Mouse (Mus musculus): ENCODE measurements around the gene Hes7. TPM values are rescaled to one million over a fixed set of nuclear protein-coding genes. Genes with fewer than 3 reads are reported as not detected.

The Hes7 gene
- total RNA-seq (2021), result not detected
- long read RNA-seq, experiment 1, result 0 reads
- long read RNA-seq, experiment 2, result 0 reads

- DNase-seq, result no peak
These were observed at the start of gene Hes7 for GRCm38 (mm10) chr11:69120221-69121000. Hes7 (plus strand) TSS chr11:69120404.

GRCm38 (mm10) chr11:69070590-69071222 lies 49.5 kb upstream of the Hes7 start, which contains the start of gene Tmem107:
Tmem107 (plus strand) TSS chr11:69070806.
- peak; percentile 90 for DNase-seq

- DNase-seq, result no peak
These were observed 48.9 kb upstream of the Hes7 start for GRCm38 (mm10) chr11:69071262-69071661.

- DNase-seq, result no peak
These were observed 48.0 kb upstream of the Hes7 start for GRCm38 (mm10) chr11:69072234-69072633.

- no peak for DNase-seq
These were observed 47.5 kb upstream of the Hes7 start for GRCm38 (mm10) chr11:69072666-69073064.

GRCm38 (mm10) chr11:69073065-69073888 lies 46.9 kb upstream of the Hes7 start:
- peak; percentile 64 for DNase-seq

GRCm38 (mm10) chr11:69073951-69074775 lies 46.0 kb upstream of the Hes7 start:
- DNase-seq, result no peak

GRCm38 (mm10) chr11:69074776-69075069 lies 45.5 kb upstream of the Hes7 start:
- no peak for DNase-seq

GRCm38 (mm10) chr11:69075764-69076479 lies 44.3 kb upstream of the Hes7 start:
- no peak for DNase-seq

GRCm38 (mm10) chr11:69076572-69076971 lies 43.6 kb upstream of the Hes7 start:
- no peak for DNase-seq

GRCm38 (mm10) chr11:69077316-69077715 lies 42.9 kb upstream of the Hes7 start:
- no peak for DNase-seq

- no peak for DNase-seq
These were observed 42.2 kb upstream of the Hes7 start for GRCm38 (mm10) chr11:69078041-69078440.

- DNase-seq, result no peak
These were observed 41.3 kb upstream of the Hes7 start for GRCm38 (mm10) chr11:69078805-69079438.

- no peak for DNase-seq
These were observed 39.9 kb upstream of the Hes7 start for GRCm38 (mm10) chr11:69080102-69080854.

- no peak for DNase-seq
These were observed 39.4 kb upstream of the Hes7 start for GRCm38 (mm10) chr11:69080855-69081222.

GRCm38 (mm10) chr11:69081613-69082012 lies 38.6 kb upstream of the Hes7 start:
- no peak for DNase-seq

- no peak for DNase-seq
These were observed 34.6 kb upstream of the Hes7 start for GRCm38 (mm10) chr11:69085608-69086007.

GRCm38 (mm10) chr11:69086390-69086789 lies 33.8 kb upstream of the Hes7 start:
- DNase-seq, result peak; percentile 11

- peak; percentile 28 for DNase-seq
These were observed 33.1 kb upstream of the Hes7 start for GRCm38 (mm10) chr11:69087082-69087481.

GRCm38 (mm10) chr11:69087597-69087996 lies 32.6 kb upstream of the Hes7 start:
- no peak for DNase-seq
